Mouse (Mus musculus): ENCODE data around the gene Lrp2bp.

DNA sequence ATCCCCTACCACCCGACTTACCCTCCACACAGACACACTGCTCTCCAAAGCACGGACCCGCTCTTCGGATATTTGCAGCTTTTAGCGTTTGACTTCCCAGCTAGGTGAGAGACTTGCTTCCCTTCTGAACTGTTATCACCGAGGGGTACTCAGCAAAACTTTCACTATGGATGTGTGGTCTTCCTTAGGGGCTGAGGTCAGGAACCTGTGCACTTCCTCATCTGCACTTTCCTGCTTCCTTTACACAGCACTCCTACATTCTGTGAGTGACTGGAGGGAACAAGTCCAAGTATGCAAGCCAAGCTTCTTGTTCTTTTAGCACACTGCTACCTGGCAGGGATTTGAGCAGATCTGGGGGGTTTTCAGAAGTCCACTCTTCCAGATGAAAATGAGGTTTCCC lies 79.8 kb downstream of the Lrp2bp start:
- TF ChIP-seq POLR2A (IDR thresholded peaks at IDR 0.05; ENCODE audit: low read depth, low read length) (no peak), CTCF (IDR thresholded peaks at IDR 0.05; ENCODE audit: extremely low read depth, insufficient read depth, insufficient read length, insufficient replicate concordance) (no peak)

All from spleen, adult 2 months (tissue).